Mouse (Mus musculus) 3134 (cell line): ENCODE measurements at regions not wholly inside any gene's neighbourhood (a gene's known extent, or its start where the extent isn't known, plus 50 kb on each side); places are given as distances from the start of the nearest gene placed in this dataset.

Experiments
- DNase-seq: peaks from one replicate; pipeline ENCODE4 v3.0.0-alpha.2; 2011; ENCODE audit warnings: low spot score; ENCODE audit not compliant: insufficient read length; ENCODE audit errors: extremely low read depth

GRCm38 (mm10) chr6:49523184-49523583 is 127.8 kb downstream of the Stk31 start:
- no peak for DNase-seq

- DNase-seq = no peak
Observed at GRCm38 (mm10) chr6:49523696-49524095, 128.3 kb downstream of the Stk31 start.

DNA sequence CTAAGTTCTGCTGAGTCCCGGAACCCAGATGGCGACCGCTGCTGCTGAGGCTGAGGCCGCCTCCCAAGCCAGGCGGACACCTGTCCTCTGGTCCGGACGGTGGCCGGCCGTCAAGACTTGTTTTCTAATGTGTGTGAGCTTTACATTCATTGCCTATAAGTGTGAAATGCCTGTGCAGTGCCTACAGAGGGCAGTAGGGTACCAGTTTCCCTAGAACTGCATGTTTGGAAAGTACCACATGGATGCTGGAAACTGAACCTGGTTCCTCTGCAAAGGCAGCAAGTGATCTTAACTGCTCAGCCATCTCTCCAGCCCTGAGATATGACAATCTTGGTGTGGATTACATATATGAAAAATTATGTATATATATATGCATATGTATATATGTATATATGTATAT is 138.6 kb downstream of the Stk31 start:
- DNase-seq = peak; percentile 1

DNA sequence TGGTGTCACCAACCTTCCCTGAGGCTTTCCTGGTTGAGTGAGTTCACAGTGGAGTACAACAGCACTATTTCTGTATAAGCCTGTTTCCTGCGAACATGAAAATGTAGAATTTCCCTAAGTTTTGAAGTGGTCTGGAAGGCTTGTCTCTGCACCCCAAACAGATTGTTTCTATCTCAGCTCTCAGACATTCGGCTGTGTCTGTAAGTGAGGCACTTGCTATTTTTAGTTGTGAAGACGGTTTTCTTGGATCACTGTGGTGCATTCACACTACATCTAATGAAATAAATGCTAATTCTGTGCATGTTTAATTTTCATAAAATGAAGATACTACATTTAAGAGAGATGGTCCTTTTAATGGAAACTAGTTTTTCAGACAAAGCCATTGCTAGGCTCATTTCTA is 139.1 kb downstream of the Stk31 start:
- DNase-seq = no peak

- no peak for DNase-seq
Observed at GRCm38 (mm10) chr6:49544946-49545345, 149.5 kb downstream of the Stk31 start.

DNA sequence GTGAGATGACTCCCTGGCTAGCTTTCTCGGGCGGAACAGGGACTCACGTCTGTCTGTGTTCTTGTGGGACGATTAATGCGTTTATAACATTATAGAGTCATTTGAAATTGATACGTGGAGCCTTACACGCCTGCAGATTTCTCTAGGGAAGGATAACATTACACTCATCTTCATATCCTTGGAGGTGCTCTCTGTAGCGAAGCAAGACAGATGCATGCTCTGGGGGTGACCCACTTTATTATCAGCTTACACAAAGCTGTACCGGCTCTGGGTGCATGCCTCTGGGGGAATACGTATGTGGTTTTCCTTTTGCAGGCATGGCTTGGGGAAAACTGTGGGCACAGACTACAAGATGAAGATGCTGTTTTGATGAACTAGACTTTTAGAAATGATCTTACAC is 159.7 kb downstream of the Stk31 start:
- DNase-seq = no peak

GRCm38 (mm10) chr6:49558508-49558907 is 163.1 kb downstream of the Stk31 start:
- DNase-seq = no peak

DNA sequence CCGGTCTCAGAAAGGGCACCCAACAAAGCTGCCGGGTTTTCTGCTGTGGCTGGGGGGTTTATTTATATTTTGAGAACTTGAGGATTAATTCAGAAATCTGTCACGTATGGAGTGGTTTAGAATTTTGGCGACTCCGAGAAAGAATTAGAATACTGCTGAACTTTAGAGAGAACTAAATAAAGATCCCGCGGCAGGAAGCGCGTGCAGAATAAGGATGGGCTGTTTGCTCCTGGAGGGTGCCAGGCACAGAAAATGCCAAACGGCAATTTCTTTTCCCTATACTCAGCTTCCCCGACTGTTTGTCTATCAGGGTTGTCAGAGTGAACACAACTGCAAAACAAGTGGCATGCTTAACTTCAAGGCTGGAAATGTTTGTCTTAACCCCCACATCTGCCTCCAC is 163.7 kb downstream of the Stk31 start:
- no peak for DNase-seq

GRCm38 (mm10) chr6:49578340-49578739 is 182.9 kb downstream of the Stk31 start:
- peak; percentile 55 for DNase-seq

DNA sequence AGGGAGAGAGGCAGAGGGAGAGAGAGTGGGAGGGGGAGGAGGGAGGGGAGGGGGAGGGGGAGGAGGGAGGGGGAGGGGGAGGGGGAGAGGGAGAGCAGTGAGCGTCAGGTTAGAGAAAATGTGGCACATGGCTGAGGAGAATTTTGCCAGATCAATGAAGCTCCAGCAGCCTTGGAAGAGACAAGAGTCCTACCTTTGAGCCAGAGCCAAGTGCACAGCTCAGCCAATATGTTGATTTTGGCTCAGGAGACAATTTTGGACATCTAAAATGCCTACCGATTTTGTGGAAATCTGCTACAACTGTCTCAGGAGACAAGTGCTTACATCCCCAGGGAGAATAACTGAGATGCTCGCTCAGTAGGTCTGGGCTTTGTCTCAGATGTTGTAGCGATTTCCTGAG is 184.3 kb downstream of the Stk31 start:
- DNase-seq = no peak

GRCm38 (mm10) chr6:49582040-49582707 is 186.8 kb downstream of the Stk31 start:
- no peak for DNase-seq

GRCm38 (mm10) chr6:49586553-49586952 is 191.1 kb downstream of the Stk31 start:
- no peak for DNase-seq

DNA sequence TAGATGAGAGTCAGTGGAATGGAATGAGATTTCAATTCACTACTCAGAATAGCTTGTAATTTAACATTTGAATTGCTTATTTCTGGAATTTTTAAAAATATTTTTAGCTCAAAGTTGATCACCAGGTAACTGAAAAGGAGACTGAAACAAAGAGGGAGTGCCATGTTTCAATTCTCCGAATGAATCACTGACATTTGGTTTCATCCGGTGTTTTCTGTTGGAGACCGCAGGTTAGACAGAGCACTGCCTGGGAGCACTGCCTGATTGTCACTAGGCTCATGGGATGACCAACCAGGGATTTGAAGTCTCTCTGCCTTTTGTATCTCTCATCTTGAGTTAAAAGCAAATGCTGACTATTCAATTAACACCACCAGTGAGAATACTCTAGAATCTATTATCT is 193.3 kb downstream of the Stk31 start:
- no peak for DNase-seq

GRCm38 (mm10) chr6:49590927-49591631 is 195.7 kb downstream of the Stk31 start:
- no peak for DNase-seq

- DNase-seq = no peak
Observed at GRCm38 (mm10) chr6:49591632-49592000, 196.2 kb downstream of the Stk31 start.

GRCm38 (mm10) chr6:49592676-49593075 is 197.3 kb downstream of the Stk31 start:
- DNase-seq = no peak

DNA sequence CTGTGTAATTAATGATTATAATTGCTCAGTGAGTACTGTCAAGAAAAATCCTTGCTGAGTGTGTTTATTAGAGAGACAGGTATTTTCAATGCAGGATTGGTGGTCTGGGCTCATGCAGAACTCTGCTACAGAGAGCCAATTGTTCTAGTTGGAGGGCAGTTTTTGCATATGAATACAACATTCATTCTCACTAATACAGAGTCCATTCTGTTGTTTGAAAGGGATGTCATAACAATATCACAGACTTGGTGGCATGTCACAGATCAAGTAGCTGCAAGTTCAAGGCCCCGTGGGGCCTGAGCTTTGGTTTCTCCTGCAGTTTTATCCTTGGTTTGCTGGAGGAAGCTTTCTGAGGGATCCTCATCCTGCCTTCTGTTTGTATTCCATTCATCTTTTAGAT is 207.8 kb downstream of the Stk31 start:
- no peak for DNase-seq

DNA sequence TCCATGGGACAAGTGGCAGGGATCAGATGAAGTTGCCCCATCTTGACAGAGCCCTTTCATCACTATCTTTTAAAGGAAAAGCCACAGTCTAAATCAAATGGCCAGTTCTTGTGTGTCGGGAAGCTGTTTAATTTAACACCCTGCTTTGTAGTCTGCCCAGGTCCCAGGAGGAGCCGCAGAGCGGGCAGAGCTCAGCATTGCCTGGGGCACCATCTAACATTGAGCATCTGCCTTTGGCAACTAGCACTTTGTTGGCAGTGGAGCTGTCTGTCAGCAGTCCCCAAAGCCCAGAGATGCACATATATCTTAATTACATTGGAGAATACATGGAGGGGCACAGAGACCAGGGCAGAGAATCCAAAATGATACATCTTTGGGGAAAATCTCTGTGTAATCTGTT is 208.4 kb downstream of the Stk31 start:
- no peak for DNase-seq

GRCm38 (mm10) chr6:49606028-49606427 is 210.6 kb downstream of the Stk31 start:
- DNase-seq = no peak

GRCm38 (mm10) chr6:49606626-49607158 is 211.3 kb downstream of the Stk31 start:
- DNase-seq = no peak

DNA sequence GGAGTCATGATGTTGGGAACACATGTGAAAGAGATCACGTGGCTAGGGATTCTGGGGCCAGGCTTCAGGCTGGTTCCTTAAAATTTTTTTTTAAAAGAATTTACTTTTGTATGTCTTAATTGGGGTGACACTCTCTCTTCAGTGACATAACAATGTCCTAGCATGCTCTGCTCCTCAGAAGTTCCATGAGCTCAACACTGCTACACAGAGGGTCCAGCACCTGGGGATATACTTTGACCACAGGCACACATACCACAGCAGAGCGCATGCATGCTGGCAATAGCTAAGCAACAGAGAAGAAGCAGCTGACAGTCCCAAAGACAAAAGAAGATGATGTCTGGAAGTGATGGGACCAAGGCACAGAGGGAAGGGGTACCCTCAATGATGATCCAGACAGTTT is 198.4 kb upstream of the Npy start:
- no peak for DNase-seq

- DNase-seq = no peak
Observed at GRCm38 (mm10) chr6:49624564-49624963, 197.9 kb upstream of the Npy start.
